Mouse (Mus musculus): ENCODE data around the gene Gm29797. TPM values are rescaled to one million over a fixed set of nuclear protein-coding genes. Genes with fewer than 3 reads are reported as not detected.
A peak's percentile ranks its signal among the peaks of the same experiment; 100 is the strongest.

The Gm29797 gene
- polyA plus RNA-seq, 1 experiment from 2014 or later: not detected

- Histone ChIP-seq H3K4me3 (ENCODE audit: low read depth, low read length) (peak overlapping the region; percentile 52), H3K4me2 (replicated peaks; ENCODE audit: low read depth, low read length) (peak overlapping the region; percentile 57), H3K9ac (replicated peaks; ENCODE audit: low read depth) (peak overlapping the region; percentile 54), H3K4me1 (ENCODE audit: insufficient read depth, low read depth, low read length) (peaks cover 10% of the 10 kb centered on the region; the same call in 1 of the 2 replicates), H3K36me3 (ENCODE audit: insufficient read depth, low read length) (no peaks in the 10 kb centered on the region), H3K9me3 (ENCODE audit: low read length) (no peaks in the 10 kb centered on the region), H3K27me3 (replicated peaks; ENCODE audit: insufficient read depth, low read length) (peaks cover 28% of the 10 kb centered on the region), H3K27ac (ENCODE audit: low read length) (peak overlapping the region; percentile 77)
- ATAC-seq (peak; percentile 18; the same call in 1 of the 2 replicates), DNase-seq (ENCODE audit: low spot score) (no peak)
- TF ChIP-seq EP300 (IDR thresholded peaks at IDR 0.05) (no peak), CTCF (IDR thresholded peaks at IDR 0.05) (peak; percentile 49)
- WGBS: 3% methylated on average over 47 of the region's 56 CpGs
These were observed 13.6 kb downstream of the Gm29797 start for GRCm38 (mm10) chr2:181670285-181670912.

- TF ChIP-seq CTCF (IDR thresholded peaks at IDR 0.05) (no peak), EP300 (IDR thresholded peaks at IDR 0.05) (no peak)
These were observed 14.1 kb downstream of the Gm29797 start for GRCm38 (mm10) chr2:181670913-181671311.

DNA sequence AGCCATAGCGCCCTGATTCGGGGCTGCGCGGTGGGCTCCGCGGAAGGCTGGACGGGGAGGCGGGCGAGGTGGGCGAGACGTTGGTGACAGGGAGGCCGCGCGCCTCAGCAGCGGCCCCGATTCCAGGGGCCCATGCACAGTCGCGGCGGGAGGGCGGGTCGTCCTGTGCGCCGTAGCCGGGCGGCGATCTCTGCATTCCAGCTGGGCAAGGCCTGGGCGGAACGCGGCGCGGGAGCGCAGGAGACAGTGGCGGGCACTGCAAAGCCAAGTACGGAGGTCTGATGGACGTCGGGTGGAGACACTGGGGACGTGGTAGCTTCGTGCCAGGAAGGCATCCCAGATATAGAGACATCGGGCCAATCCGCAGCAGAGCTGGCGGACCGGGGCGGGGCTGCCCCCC lies 14.5 kb downstream of the Gm29797 start, which contains the start of gene Sox18:
Sox18 (minus strand) TSS at position 315 of the 400 bp plus-strand sequence.
- ATAC-seq (peak; percentile 59), DNase-seq (ENCODE audit: low spot score) (peak; percentile 48)
- Histone ChIP-seq H3K9me3 (ENCODE audit: low read length) (no peaks in the 10 kb centered on the region), H3K27ac (ENCODE audit: low read length) (peak within 1 kb of the TSS; percentile 77), H3K27me3 (replicated peaks; ENCODE audit: insufficient read depth, low read length) (peaks cover 28% of the 10 kb centered on the region), H3K4me2 (replicated peaks; ENCODE audit: low read depth, low read length) (peak within 1 kb of the TSS; percentile 57), H3K4me3 (ENCODE audit: low read depth, low read length) (peak within 1 kb of the TSS; percentile 52), H3K4me1 (ENCODE audit: insufficient read depth, low read depth, low read length) (peaks cover 13% of the 10 kb centered on the region; the same call in 1 of the 2 replicates), H3K36me3 (ENCODE audit: insufficient read depth, low read length) (no peaks in the 10 kb centered on the region), H3K9ac (replicated peaks; ENCODE audit: low read depth) (peak within 1 kb of the TSS; percentile 54)
- TF ChIP-seq CTCF (IDR thresholded peaks at IDR 0.05) (no peak), EP300 (IDR thresholded peaks at IDR 0.05) (no peak)
- WGBS: under 1% methylated on average over 43 of the region's 43 CpGs

More at GRCm38 (mm10) chr2:181670913-181671311, 14.1 kb downstream of the Gm29797 start:
- Histone ChIP-seq H3K9me3 (ENCODE audit: low read length) (no peaks in the 10 kb centered on the region), H3K27me3 (replicated peaks; ENCODE audit: insufficient read depth, low read length) (peaks cover 28% of the 10 kb centered on the region), H3K9ac (replicated peaks; ENCODE audit: low read depth) (peak overlapping the region; percentile 54), H3K36me3 (ENCODE audit: insufficient read depth, low read length) (no peaks in the 10 kb centered on the region), H3K4me1 (ENCODE audit: insufficient read depth, low read depth, low read length) (peaks cover 13% of the 10 kb centered on the region; the same call in 1 of the 2 replicates), H3K4me2 (replicated peaks; ENCODE audit: low read depth, low read length) (peak overlapping the region; percentile 57), H3K4me3 (ENCODE audit: low read depth, low read length) (peak overlapping the region; percentile 52), H3K27ac (ENCODE audit: low read length) (peak overlapping the region; percentile 77)
- WGBS: 2% methylated on average over 40 of the region's 41 CpGs
- ATAC-seq (no peak), DNase-seq (ENCODE audit: low spot score) (no peak)

DNA sequence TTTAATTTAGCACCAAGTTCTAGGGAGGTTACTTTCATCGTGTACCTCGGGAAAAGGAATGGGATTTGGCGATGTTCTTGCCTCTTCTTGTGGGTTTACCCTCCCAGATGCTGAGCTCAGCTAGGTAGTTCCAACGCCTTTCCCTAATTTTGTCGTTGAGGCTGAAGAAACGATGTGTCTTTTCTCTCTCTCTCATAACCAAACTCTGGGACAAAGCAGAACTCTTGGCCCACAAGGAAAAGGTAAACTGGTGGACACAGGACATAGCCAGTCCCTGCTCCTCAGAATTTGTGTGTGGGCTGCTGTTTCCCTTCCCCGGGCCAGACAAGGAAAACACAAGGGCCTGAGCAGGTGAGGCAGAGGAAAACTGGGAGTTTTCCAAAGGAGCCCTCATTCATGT lies 15.2 kb downstream of the Gm29797 start:
- H3K27ac ChIP-seq (ENCODE audit: low read length): 0 out of 2 replicates have a peak overlapping the region, but pooled peaks have one; percentile 77
- peak overlapping the region; percentile 57 for H3K4me2 ChIP-seq (replicated peaks; ENCODE audit: low read depth, low read length)
- peaks cover 28% of the 10 kb centered on the region for H3K27me3 ChIP-seq (replicated peaks; ENCODE audit: insufficient read depth, low read length)

GRCm38 (mm10) chr2:181673501-181673900 lies 16.7 kb downstream of the Gm29797 start:
- Histone ChIP-seq H3K4me1 (ENCODE audit: insufficient read depth, low read depth, low read length) (peaks cover 13% of the 10 kb centered on the region; the same call in 1 of the 2 replicates), H3K4me3 (ENCODE audit: low read depth, low read length) (no peak overlapping the region), H3K27ac (ENCODE audit: low read length) (peak overlapping the region; percentile 57), H3K4me2 (replicated peaks; ENCODE audit: low read depth, low read length) (no peak overlapping the region), H3K9ac (replicated peaks; ENCODE audit: low read depth) (no peak overlapping the region), H3K27me3 (replicated peaks; ENCODE audit: insufficient read depth, low read length) (peaks cover 28% of the 10 kb centered on the region), H3K36me3 (ENCODE audit: insufficient read depth, low read length) (no peaks in the 10 kb centered on the region), H3K9me3 (ENCODE audit: low read length) (no peaks in the 10 kb centered on the region)
- ATAC-seq (peak; percentile 48), DNase-seq (ENCODE audit: low spot score) (peak; percentile 62)
- WGBS: 27% methylated on average over 1 of the region's 1 CpGs
- TF ChIP-seq EP300 (IDR thresholded peaks at IDR 0.05) (0 out of 2 replicates have a peak, but pooled peaks have one; percentile 28), CTCF (IDR thresholded peaks at IDR 0.05) (no peak)

More for the DNA sequence above, 15.2 kb downstream of the Gm29797 start:
- Histone ChIP-seq H3K4me1 (ENCODE audit: insufficient read depth, low read depth, low read length) (peaks cover 13% of the 10 kb centered on the region; the same call in 1 of the 2 replicates), H3K9ac (replicated peaks; ENCODE audit: low read depth) (no peak overlapping the region), H3K9me3 (ENCODE audit: low read length) (no peaks in the 10 kb centered on the region), H3K4me3 (ENCODE audit: low read depth, low read length) (no peak overlapping the region), H3K36me3 (ENCODE audit: insufficient read depth, low read length) (no peaks in the 10 kb centered on the region)
- no peak for ATAC-seq
- 30% methylated on average over 7 of the region's 7 CpGs for WGBS
- no peak for DNase-seq (ENCODE audit: low spot score)
- TF ChIP-seq EP300 (IDR thresholded peaks at IDR 0.05) (no peak), CTCF (IDR thresholded peaks at IDR 0.05) (no peak)

DNA sequence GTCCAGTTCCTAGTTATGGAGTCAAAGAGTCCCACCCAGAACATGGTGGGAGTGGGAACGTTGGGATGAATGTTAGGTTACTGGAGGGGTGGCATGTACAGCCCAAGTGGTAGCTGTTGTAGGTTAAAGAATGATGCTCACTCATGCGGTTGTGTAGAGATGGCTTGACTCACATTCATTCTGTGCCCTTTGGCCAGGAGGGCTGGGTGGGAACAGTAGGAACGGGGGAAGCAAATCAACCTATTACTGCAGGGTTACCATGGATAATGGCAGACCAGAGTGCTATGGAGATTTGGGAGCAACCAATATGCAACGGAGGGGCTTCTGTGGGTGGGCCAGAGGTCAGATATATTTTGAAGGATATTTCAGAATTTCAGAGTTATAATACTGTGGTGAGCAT lies 18.1 kb downstream of the Gm29797 start:
- H3K9me3 ChIP-seq (ENCODE audit: low read length): no peaks in the 10 kb centered on the region
- no peak for ATAC-seq
- H3K4me3 ChIP-seq (ENCODE audit: low read depth, low read length): no peak overlapping the region
- no peaks in the 10 kb centered on the region for H3K36me3 ChIP-seq (ENCODE audit: insufficient read depth, low read length)
- TF ChIP-seq EP300 (IDR thresholded peaks at IDR 0.05) (no peak), CTCF (IDR thresholded peaks at IDR 0.05) (no peak)
- DNase-seq (ENCODE audit: low spot score): no peak
- 79% methylated on average over 4 of the region's 4 CpGs for WGBS
- H3K27ac ChIP-seq (ENCODE audit: low read length): peak overlapping the region; percentile 59
- peaks cover 27% of the 10 kb centered on the region for H3K27me3 ChIP-seq (replicated peaks; ENCODE audit: insufficient read depth, low read length)
- H3K4me1 ChIP-seq (ENCODE audit: insufficient read depth, low read depth, low read length): peaks cover 13% of the 10 kb centered on the region; the same call in 1 of the 2 replicates
- no peak overlapping the region for H3K4me2 ChIP-seq (replicated peaks; ENCODE audit: low read depth, low read length)
- no peak overlapping the region for H3K9ac ChIP-seq (replicated peaks; ENCODE audit: low read depth)

All from lung, postnatal 0 days (tissue).